Mouse (Mus musculus) adrenal gland (tissue): ENCODE results near the gene Pp2d1.

Source experiments
- intact Hi-C: fragments of 180-260 bp; cut with DNase I; formaldehyde crosslinking; loops from one replicate; pipeline ENCODE4 v1.15.1; 2025

Pp2d1 gene

GRCm38 (mm10) chr17:53479604-53480041, 59.6 kb downstream of the Pp2d1 start:
- intact Hi-C loops = no loop called here

GRCm38 (mm10) chr17:53478858-53479603, 60.2 kb downstream of the Pp2d1 start, which contains the start of gene Rab5a:
Gene Rab5a, plus strand, starts transcription at chr17:53479234.
- intact Hi-C loops = no loop called here

- intact Hi-C loops = no loop called here
Observed at GRCm38 (mm10) chr17:53478066-53478857, 61.0 kb downstream of the Pp2d1 start.

GRCm38 (mm10) chr17:53468697-53469096, 70.6 kb downstream of the Pp2d1 start:
- intact Hi-C loops = no loop called here

- intact Hi-C loops = no loop called here
Observed at GRCm38 (mm10) chr17:53465569-53465968, 73.7 kb downstream of the Pp2d1 start.

GRCm38 (mm10) chr17:53463496-53463840, 75.8 kb downstream of the Pp2d1 start:
- intact Hi-C loops = no loop called here

GRCm38 (mm10) chr17:53462603-53463495, 76.4 kb downstream of the Pp2d1 start, which contains the start of gene Efhb:
Gene Efhb, minus strand, starts transcription at chr17:53463321.
- intact Hi-C loops = no loop called here
